20 mouse cellular contexts compared by ENCODE assay signal in the genomic region with DNA sequence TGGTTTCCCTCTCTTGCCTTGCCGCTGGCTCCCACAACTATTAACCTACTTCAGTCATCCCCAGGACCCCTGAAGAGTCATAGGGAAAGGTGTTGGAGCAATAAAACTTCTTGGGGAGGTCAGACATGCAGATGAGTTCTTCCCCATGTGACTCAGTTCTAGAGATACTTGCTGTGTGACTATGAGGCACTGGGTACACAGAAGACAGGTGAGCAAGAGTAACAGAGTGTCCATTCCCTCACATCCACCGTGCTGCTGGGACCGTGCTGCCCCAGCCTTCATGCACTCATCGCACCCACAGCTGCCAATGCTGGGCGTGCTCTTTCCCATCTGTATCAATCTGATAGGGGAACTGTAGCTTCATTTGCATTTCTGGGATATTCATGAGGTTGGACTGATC.
A peak's percentile ranks its signal among the peaks of the same experiment; 100 is the strongest.
DNase-seq lines count a peak whose midpoint lies in the region; ATAC-seq and TF ChIP-seq lines count a peak whose summit lies in the region.
"Had no signal": no experiment of that assay in that cellular context is flagged by ENCODE, and none has a peak within 500 bp of the region (broad histone marks: within the 10 kb centered on the region; RNA-seq: fewer than 3 reads in every experiment).

No protein-coding gene starts in this region.

- no peaks in the 10 kb centered on the region for H3K9me3 ChIP-seq in hindbrain, embryonic 11.5 days (ENCODE audit: control insufficient read depth, low read length)
- H3K9me3 ChIP-seq in hindbrain, embryonic 16.5 days (ENCODE audit: control insufficient read depth, low read length): no peaks in the 10 kb centered on the region
- no peaks in the 10 kb centered on the region for H3K9me3 ChIP-seq in hindbrain, embryonic 13.5 days
- H3K9me3 ChIP-seq in midbrain, embryonic 15.5 days: no peaks in the 10 kb centered on the region
- H3K9me3 ChIP-seq: embryonic facial prominence, embryonic 15.5 days; heart, embryonic 10.5 days; liver, embryonic 13.5 days had no signal

- DNase-seq in hindbrain, embryonic 11.5 days (ENCODE audit: low spot score): no peak
- no peak for DNase-seq in spleen, adult 2 months (ENCODE audit: low read depth in 1 of 2, low spot score in 2 of 2)
- DNase-seq in spleen, postnatal 10 days (ENCODE audit: low spot score in 2 of 2): no peak
- no peak for DNase-seq in T-cell, adult 2 months (ENCODE audit: low spot score)
- DNase-seq in embryo, embryonic 11 days: no peak
- DNase-seq: cerebellum, postnatal 36 days; heart, postnatal 4 days; kidney, postnatal 14 days; liver, embryonic 13.5 days; lung, adult 2 months; thymus, postnatal 36 days had no signal

- H3K4me3 ChIP-seq in hindbrain, embryonic 11.5 days (ENCODE audit: low read depth, low read length): no peak overlapping the region
- H3K4me3 ChIP-seq in hindbrain, embryonic 16.5 days (ENCODE audit: low read length): no peak overlapping the region
- H3K4me3 ChIP-seq in spleen, adult 2 months (ENCODE audit: extremely low read depth, insufficient read depth, insufficient read length): no peak overlapping the region
- no peak overlapping the region for H3K4me3 ChIP-seq in hindbrain, embryonic 13.5 days
- H3K4me3 ChIP-seq in midbrain, embryonic 15.5 days: no peak overlapping the region
- H3K4me3 ChIP-seq: embryonic facial prominence, embryonic 15.5 days; heart, embryonic 10.5 days; liver, embryonic 13.5 days; myocyte had no signal

- H3K4me2 ChIP-seq in hindbrain, embryonic 11.5 days (replicated peaks; ENCODE audit: low read depth, low read length): no peak overlapping the region
- H3K4me2 ChIP-seq in hindbrain, embryonic 16.5 days (ENCODE audit: low read length): no peak overlapping the region
- no peak overlapping the region for H3K4me2 ChIP-seq in hindbrain, embryonic 13.5 days
- no peak overlapping the region for H3K4me2 ChIP-seq in midbrain, embryonic 15.5 days
- H3K4me2 ChIP-seq: embryonic facial prominence, embryonic 15.5 days; liver, embryonic 13.5 days had no signal

- TF ChIP-seq CTCF in spleen, adult 2 months (IDR thresholded peaks at IDR 0.05; ENCODE audit: extremely low read depth, insufficient read depth, insufficient read length, insufficient replicate concordance): no peak

- no peaks in the 10 kb centered on the region for H3K27me3 ChIP-seq in hindbrain, embryonic 11.5 days (ENCODE audit: control insufficient read depth, insufficient read depth, low read length)
- H3K27me3 ChIP-seq in hindbrain, embryonic 16.5 days (replicated peaks; ENCODE audit: control insufficient read depth, insufficient read depth, low read length): no peaks in the 10 kb centered on the region
- no peaks in the 10 kb centered on the region for H3K27me3 ChIP-seq in spleen, adult 2 months (ENCODE audit: control insufficient read depth, insufficient read depth, low read length)
- no peaks in the 10 kb centered on the region for H3K27me3 ChIP-seq in hindbrain, embryonic 13.5 days
- no peaks in the 10 kb centered on the region for H3K27me3 ChIP-seq in midbrain, embryonic 15.5 days (replicated peaks)
- H3K27me3 ChIP-seq: embryonic facial prominence, embryonic 15.5 days; liver, embryonic 13.5 days had no signal

- ATAC-seq in hindbrain, embryonic 11.5 days (ENCODE audit: low FRiP score): peak; percentile 45
- no peak for ATAC-seq in hindbrain, embryonic 16.5 days
- no peak for ATAC-seq in hindbrain, embryonic 13.5 days (ENCODE audit: low FRiP score)
- ATAC-seq in midbrain, embryonic 15.5 days (replicated peaks): no peak
- ATAC-seq: CD4-positive, CD25-positive, alpha-beta regulatory T cell, adult 4 months; intestine, embryonic 16.5 days had no signal

- no peak overlapping the region for H3K9ac ChIP-seq in hindbrain, embryonic 11.5 days (ENCODE audit: low read depth, low read length)
- no peak overlapping the region for H3K9ac ChIP-seq in hindbrain, embryonic 16.5 days (ENCODE audit: low read depth, low read length)
- H3K9ac ChIP-seq in hindbrain, embryonic 13.5 days: no peak overlapping the region
- H3K9ac ChIP-seq in midbrain, embryonic 15.5 days: no peak overlapping the region
- H3K9ac ChIP-seq: embryonic facial prominence, embryonic 15.5 days; liver, embryonic 13.5 days had no signal

- no peaks in the 10 kb centered on the region for H3K36me3 ChIP-seq in hindbrain, embryonic 11.5 days (ENCODE audit: control insufficient read depth, insufficient read depth, low read length)
- no peaks in the 10 kb centered on the region for H3K36me3 ChIP-seq in hindbrain, embryonic 16.5 days (ENCODE audit: control insufficient read depth, insufficient read depth, low read length)
- H3K36me3 ChIP-seq in spleen, adult 2 months (ENCODE audit: control insufficient read depth, insufficient read depth, low read length): no peaks in the 10 kb centered on the region
- H3K36me3 ChIP-seq in hindbrain, embryonic 13.5 days: no peaks in the 10 kb centered on the region
- no peaks in the 10 kb centered on the region for H3K36me3 ChIP-seq in midbrain, embryonic 15.5 days (replicated peaks)
- H3K36me3 ChIP-seq: embryonic facial prominence, embryonic 15.5 days; heart, embryonic 10.5 days; liver, embryonic 13.5 days had no signal

- WGBS in hindbrain, embryonic 11.5 days: 70% methylated on average over 5 of the region's 5 CpGs
- 57% methylated on average over 5 of the region's 5 CpGs for WGBS in hindbrain, embryonic 16.5 days
- WGBS in spleen, adult 2 months: 42% methylated on average over 5 of the region's 5 CpGs
- 45% methylated on average over 5 of the region's 5 CpGs for WGBS in hindbrain, embryonic 13.5 days
- 55% methylated on average over 5 of the region's 5 CpGs for WGBS in midbrain, embryonic 15.5 days

- TF ChIP-seq POLR2A in spleen, adult 2 months (IDR thresholded peaks at IDR 0.05; ENCODE audit: low read depth, low read length): no peak

- H3K4me1 ChIP-seq in hindbrain, embryonic 11.5 days (replicated peaks; ENCODE audit: control insufficient read depth, insufficient read depth, low read length): peaks cover 4% of the 10 kb centered on the region; the same call in 1 of the 2 replicates
- H3K4me1 ChIP-seq in hindbrain, embryonic 16.5 days (ENCODE audit: control insufficient read depth, insufficient read depth, low read depth, low read length): peaks cover 24% of the 10 kb centered on the region
- peaks cover 53% of the 10 kb centered on the region for H3K4me1 ChIP-seq in spleen, adult 2 months (ENCODE audit: control insufficient read depth, insufficient read depth, insufficient read length)
- H3K4me1 ChIP-seq in hindbrain, embryonic 13.5 days (replicated peaks): peaks cover 29% of the 10 kb centered on the region
- H3K4me1 ChIP-seq in midbrain, embryonic 15.5 days: peaks cover 23% of the 10 kb centered on the region
- H3K4me1 ChIP-seq: liver, embryonic 13.5 days had no signal

- no peak overlapping the region for H3K27ac ChIP-seq in hindbrain, embryonic 11.5 days (ENCODE audit: low read depth, low read length)
- no peak overlapping the region for H3K27ac ChIP-seq in hindbrain, embryonic 16.5 days (ENCODE audit: low read depth, low read length)
- peak overlapping the region; percentile 90 for H3K27ac ChIP-seq in spleen, adult 2 months (ENCODE audit: insufficient read depth, low read length)
- 0 out of 2 replicates have a peak overlapping the region, but pooled peaks have one; percentile 65 for H3K27ac ChIP-seq in hindbrain, embryonic 13.5 days
- 0 out of 2 replicates have a peak overlapping the region, but pooled peaks have one; percentile 63 for H3K27ac ChIP-seq in midbrain, embryonic 15.5 days
- H3K27ac ChIP-seq: embryonic facial prominence, embryonic 15.5 days; heart, embryonic 10.5 days; liver, embryonic 13.5 days; stomach, postnatal 0 days had no signal

Comparison
In these comparisons a context has a peak if more than half of its experiments do, and no peak if none do; other contexts are left out.
1. H3K27ac ChIP-seq: peak in spleen, adult 2 months (single experiment), hindbrain, embryonic 13.5 days (single experiment) and midbrain, embryonic 15.5 days (single experiment); none in hindbrain, embryonic 11.5 days (single experiment) and hindbrain, embryonic 16.5 days (single experiment).